Mouse (Mus musculus): ENCODE data around the gene Stac3.

DNA sequence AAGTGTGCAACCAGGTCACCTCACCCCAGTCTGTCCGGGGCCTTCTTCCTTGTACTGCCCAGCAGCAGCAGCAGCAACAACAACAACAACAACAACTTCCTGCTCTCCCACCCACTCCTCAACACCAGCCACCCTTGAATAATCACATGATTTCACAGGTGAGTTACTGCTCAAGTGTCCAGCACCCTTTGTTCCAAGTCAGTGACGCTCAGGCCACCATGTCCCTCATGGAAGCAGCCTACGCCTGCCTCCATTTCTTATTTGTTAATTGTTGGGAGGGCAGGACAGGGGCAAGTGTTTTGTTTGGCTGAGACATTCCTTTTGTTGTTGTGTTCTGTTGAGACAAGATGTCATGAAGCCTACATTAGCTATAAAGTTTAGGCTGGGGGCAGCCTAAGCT is 24.9 kb upstream of the Stac3 start:
- TF ChIP-seq FLI1 (IDR thresholded peaks at IDR 0.05; ENCODE audit: low read length) (no peak), GATA1 (IDR thresholded peaks at IDR 0.05; ENCODE audit: borderline replicate concordance, low read length) (no peak)
